Mouse (Mus musculus) CH12.LX (cell line): ENCODE measurements at regions not wholly inside any gene's neighbourhood (a gene's known extent, or its start where the extent isn't known, plus 50 kb on each side); places are given as distances from the start of the nearest gene placed in this dataset.

Experiments used
- DNase-seq: peaks from one replicate; pipeline ENCODE4 v3.0.0-alpha.2; 2013; ENCODE audit errors: extremely low read depth
- H3K27ac ChIP-seq: 2 replicates; pipeline ENCODE4 v1.5.1; 2012; ENCODE audit warnings: low read depth, mild to moderate bottlenecking, control low read depth, moderate library complexity; ENCODE audit not compliant: insufficient read depth
- H3K27me3 ChIP-seq: replicated peaks from 2 replicates; pipeline ENCODE3; 2012; ENCODE audit warnings: inconsistent platforms
- H3K36me3 ChIP-seq, 2 experiments: replicated peaks in 1 of 2; 2 replicates each; pipeline versions ENCODE3 to v1.6.1; 2012; ENCODE audit warnings: inconsistent platforms in 1 of 2, low read length in 1 of 2, mild to moderate bottlenecking in 1 of 2, mixed read lengths in 1 of 2, moderate library complexity in 1 of 2; ENCODE audit not compliant: control insufficient read depth in 1 of 2, insufficient read depth in 1 of 2
- H3K4me1 ChIP-seq, 2 experiments: 2 replicates each; pipeline ENCODE4 v1.6.1; 2012; ENCODE audit warnings: inconsistent platforms in 1 of 2, moderate library complexity in 1 of 2; ENCODE audit not compliant: insufficient read depth in 2 of 2, control insufficient read depth in 1 of 2
- H3K4me2 ChIP-seq: 2 replicates; pipeline ENCODE4 v1.6.1; 2012; ENCODE audit warnings: low read depth, mild to moderate bottlenecking, control low read depth; ENCODE audit not compliant: poor library complexity, insufficient read depth, severe bottlenecking
- H3K4me3 ChIP-seq, 3 experiments: fragments of 150-350 bp in 1 of 3; sonication (generic) in 1 of 3; replicated peaks in 1 of 3; 2 replicates each; pipeline versions ENCODE3 to v1.5.1; 2011 to 2012; ENCODE audit warnings: low read depth in 2 of 3, low read length in 2 of 3, mild to moderate bottlenecking in 2 of 3, moderate library complexity in 2 of 3, control low read depth in 1 of 3, improper control_type of control experiment in 1 of 3, inconsistent platforms in 1 of 3, mixed read lengths in 1 of 3; ENCODE audit not compliant: poor library complexity in 1 of 3
- H3K79me2 ChIP-seq: replicated peaks from 2 replicates; pipeline ENCODE4 v1.6.1; 2012; ENCODE audit warnings: mild to moderate bottlenecking, moderate library complexity; ENCODE audit not compliant: control insufficient read depth, poor library complexity, insufficient read depth, severe bottlenecking; ENCODE audit errors: extremely low read depth
- H3K9ac ChIP-seq: 2 replicates; pipeline ENCODE4 v1.6.1; 2012; ENCODE audit warnings: low read depth, mild to moderate bottlenecking, control low read depth, moderate library complexity; ENCODE audit not compliant: insufficient read depth
- H3K9me3 ChIP-seq: replicated peaks from 2 replicates; pipeline ENCODE3; 2012; ENCODE audit warnings: low read length, inconsistent platforms, mixed read lengths
- BHLHE40 ChIP-seq: IDR thresholded peaks from 2 replicates; pipeline ENCODE4 v1.6.1; 2011; ENCODE audit warnings: mild to moderate bottlenecking, low read depth, low read length, improper control_type of control experiment
- CHD2 ChIP-seq: IDR thresholded peaks from 2 replicates; pipeline ENCODE4 v1.6.1; 2011; ENCODE audit warnings: low read length, improper control_type of control experiment
- CTCF ChIP-seq, 2 experiments: IDR thresholded peaks in 1 of 2; conservative IDR thresholded peaks in 1 of 2; 2 replicates each; pipeline ENCODE4 v1.5.1; 2011 to 2012; ENCODE audit warnings: low read depth in 2 of 2, low read length in 2 of 2, improper control_type of control experiment in 1 of 2, inconsistent platforms in 1 of 2, mild to moderate bottlenecking in 1 of 2, moderate library complexity in 1 of 2
- E2F4 ChIP-seq: IDR thresholded peaks from 2 replicates; pipeline ENCODE4 v1.6.1; 2011; ENCODE audit warnings: low read depth, low read length, improper control_type of control experiment; ENCODE audit not compliant: insufficient replicate concordance
- EP300 ChIP-seq: IDR thresholded peaks from 2 replicates; pipeline ENCODE4 v1.6.1; 2011; ENCODE audit warnings: low read length, improper control_type of control experiment
- ETS1 ChIP-seq: conservative IDR thresholded peaks from 2 replicates; pipeline ENCODE4 v1.6.1; 2012; ENCODE audit warnings: low read depth, mild to moderate bottlenecking, inconsistent platforms, low read length, improper control_type of control experiment, moderate library complexity
- GABPA ChIP-seq: IDR thresholded peaks from 2 replicates; pipeline ENCODE4 v1.6.1; 2012; ENCODE audit warnings: low read depth, low read length, improper control_type of control experiment, inconsistent platforms; ENCODE audit not compliant: insufficient replicate concordance
- JUN ChIP-seq: IDR thresholded peaks from 2 replicates; pipeline ENCODE4 v1.6.1; 2011; ENCODE audit warnings: low read depth, mild to moderate bottlenecking, low read length, improper control_type of control experiment, moderate library complexity; ENCODE audit not compliant: insufficient read depth
- KAT2A ChIP-seq: IDR thresholded peaks from 2 replicates; pipeline ENCODE4 v1.6.1; 2012; ENCODE audit warnings: low read length, improper control_type of control experiment, inconsistent platforms; ENCODE audit not compliant: insufficient replicate concordance
- MAX ChIP-seq: IDR thresholded peaks from 2 replicates; pipeline ENCODE4 v1.6.1; 2011; ENCODE audit warnings: low read length, improper control_type of control experiment
- MAZ ChIP-seq: IDR thresholded peaks from 2 replicates; pipeline ENCODE4 v1.6.1; 2012; ENCODE audit warnings: low read depth, mild to moderate bottlenecking, inconsistent platforms, low read length, improper control_type of control experiment, moderate library complexity
- MEF2A ChIP-seq: IDR thresholded peaks from 2 replicates; pipeline ENCODE4 v1.6.1; 2014; ENCODE audit warnings: low read depth, mild to moderate bottlenecking, inconsistent platforms, low read length, improper control_type of control experiment, borderline replicate concordance
- MXI1 ChIP-seq: IDR thresholded peaks from 2 replicates; pipeline ENCODE4 v1.6.1; 2011; ENCODE audit warnings: mild to moderate bottlenecking, low read depth, low read length, improper control_type of control experiment
- MYC ChIP-seq: IDR thresholded peaks from 2 replicates; pipeline ENCODE4 v1.6.1; 2011; ENCODE audit warnings: low read depth, mild to moderate bottlenecking, improper control_type of control experiment, low read length
- NRF1 ChIP-seq: IDR thresholded peaks from 2 replicates; pipeline ENCODE4 v1.6.1; 2014; ENCODE audit warnings: low read depth, mild to moderate bottlenecking, inconsistent platforms, low read length, improper control_type of control experiment, moderate library complexity
- PAX5 ChIP-seq: IDR thresholded peaks from 2 replicates; pipeline ENCODE4 v1.6.1; 2012; ENCODE audit warnings: low read length, inconsistent platforms, mixed read lengths
- POLR2A ChIP-seq: IDR thresholded peaks from 2 replicates; pipeline ENCODE4 v1.6.1; 2011; ENCODE audit warnings: low read depth, mild to moderate bottlenecking, improper control_type of control experiment, low read length
- POLR2AphosphoS2 ChIP-seq: IDR thresholded peaks from 2 replicates; pipeline ENCODE4 v1.6.1; 2011; ENCODE audit warnings: low read depth, low read length, improper control_type of control experiment
- RAD21 ChIP-seq: IDR thresholded peaks from 2 replicates; pipeline ENCODE4 v1.6.1; 2011; ENCODE audit warnings: low read depth, mild to moderate bottlenecking, low read length, improper control_type of control experiment, moderate library complexity
- SIN3A ChIP-seq: IDR thresholded peaks from 2 replicates; pipeline ENCODE4 v1.6.1; 2012; ENCODE audit warnings: low read length, improper control_type of control experiment, inconsistent platforms
- SMC3 ChIP-seq: IDR thresholded peaks from 2 replicates; pipeline ENCODE4 v1.6.1; 2011; ENCODE audit warnings: low read depth, low read length, improper control_type of control experiment
- UBTF ChIP-seq: IDR thresholded peaks from 2 replicates; pipeline ENCODE4 v1.6.1; 2012; ENCODE audit warnings: low read depth, mild to moderate bottlenecking, inconsistent platforms, low read length, improper control_type of control experiment, moderate library complexity
- USF1 ChIP-seq: IDR thresholded peaks from 2 replicates; pipeline ENCODE4 v1.6.1; 2014; ENCODE audit warnings: low read depth, mild to moderate bottlenecking, inconsistent platforms, low read length, improper control_type of control experiment
- USF2 ChIP-seq: conservative IDR thresholded peaks from 2 replicates; pipeline ENCODE4 v1.6.1; 2011; ENCODE audit warnings: low read depth, low read length, improper control_type of control experiment
- ZC3H11A ChIP-seq: IDR thresholded peaks from 2 replicates; pipeline ENCODE4 v1.6.1; 2012; ENCODE audit warnings: low read depth, mild to moderate bottlenecking, inconsistent platforms, low read length, improper control_type of control experiment
- ZKSCAN1 ChIP-seq: IDR thresholded peaks from 2 replicates; pipeline ENCODE4 v1.6.1; 2012; ENCODE audit warnings: low read depth, inconsistent platforms, low read length, improper control_type of control experiment, borderline replicate concordance
- ZMIZ1 ChIP-seq: IDR thresholded peaks from 2 replicates; pipeline ENCODE4 v1.6.1; 2012; ENCODE audit warnings: low read depth, mild to moderate bottlenecking, inconsistent platforms, low read length, improper control_type of control experiment
- ZNF384 ChIP-seq: IDR thresholded peaks from 2 replicates; pipeline ENCODE4 v1.6.1; 2012; ENCODE audit warnings: low read depth, low read length, improper control_type of control experiment, inconsistent platforms
- dilution Hi-C: fragments of 300-500 bp; cut with MboI; formaldehyde crosslinking; loops from 2 replicates; pipeline ENCODE4 v1.14.3; 2020; ENCODE audit warnings: low sequenced_read_pairs; ENCODE audit not compliant: extremely low pct_unique_long_range_greater_than_20kb, extremely low pct_ligation_motif_present
- in situ Hi-C: fragments of 300-500 bp; cut with MboI; formaldehyde crosslinking; loops from 3 replicates; pipeline ENCODE4 v1.14.3; 2019; ENCODE audit warnings: low sequenced_read_pairs, low pct_ligation_motif_present, low pct_unique_long_range_greater_than_20kb, mixed read lengths

DNA sequence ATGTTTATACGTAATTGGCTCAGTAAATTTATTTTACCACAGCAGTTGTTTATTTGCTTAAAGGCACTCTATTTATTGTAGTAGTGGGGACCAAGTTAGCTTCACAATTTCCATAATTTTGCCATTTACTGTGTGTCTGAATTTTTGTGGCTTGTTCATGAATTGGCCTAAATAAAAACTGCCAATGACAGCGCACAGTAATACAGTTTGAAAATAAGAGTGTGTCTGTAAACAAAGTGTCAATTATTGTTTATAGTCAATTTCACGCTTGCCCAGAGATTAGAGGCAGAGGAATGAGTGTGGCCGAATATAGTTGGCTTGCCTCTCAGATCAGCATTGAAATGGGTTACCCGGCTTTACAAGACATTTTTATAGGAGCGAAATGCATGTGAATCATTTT lies 73.0 kb upstream of the Nrsn1 start:
- no peaks in the 10 kb centered on the region for H3K79me2 ChIP-seq
- no peaks in the 10 kb centered on the region for H3K27me3 ChIP-seq
- dilution Hi-C loops (no loop called here), in situ Hi-C loops (no loop called here)
- no peak overlapping the region for H3K27ac ChIP-seq
- TF ChIP-seq MYC (no peak), ZC3H11A (no peak), GABPA (no peak), USF2 (no peak), MAX (no peak), ETS1 (no peak), CTCF (conservative IDR thresholded peaks at IDR 0.05 in 1 of 2, IDR thresholded peaks at IDR 0.05 in 1 of 2; ENCODE audit: low read depth in 2 of 2, low read length in 2 of 2) (no peak), ZKSCAN1 (no peak), CHD2 (no peak), UBTF (no peak), MAZ (no peak), USF1 (no peak), PAX5 (no peak), E2F4 (no peak), MEF2A (no peak), POLR2AphosphoS2 (no peak), JUN (no peak), POLR2A (no peak), NRF1 (no peak)
- TF ChIP-seq, all 38 proteins: peak for 0
- Histone ChIP-seq H3K9ac (no peak overlapping the region), H3K9me3 (no peaks in the 10 kb centered on the region), H3K4me1 (no peaks in the 10 kb centered on the region), H3K4me2 (no peak overlapping the region), H3K4me3 (no peak overlapping the region), H3K36me3 (no peaks in the 10 kb centered on the region)
- no peak for DNase-seq

DNA sequence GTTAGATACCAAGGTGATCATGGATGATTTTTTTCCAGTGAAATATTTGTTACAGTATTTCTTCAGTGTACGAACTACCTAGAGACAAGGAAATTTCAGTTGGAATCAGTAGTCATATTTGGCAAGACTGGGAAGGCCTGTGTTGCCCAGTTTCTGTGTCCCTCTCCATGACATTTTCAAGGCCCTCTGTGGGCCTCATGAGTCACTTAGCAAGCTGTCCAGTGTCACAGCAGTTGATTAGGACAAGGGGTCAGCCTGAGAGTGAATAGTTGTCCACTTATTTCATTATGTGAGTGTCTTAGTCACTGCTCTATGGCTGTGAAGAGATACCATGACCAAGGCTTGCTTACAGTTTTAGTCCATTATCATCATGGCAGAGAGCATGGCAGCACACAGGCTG lies 71.5 kb upstream of the Nrsn1 start:
- DNase-seq, result no peak
- in situ Hi-C loops, result no loop called here

More for the DNA sequence above, 71.5 kb upstream of the Nrsn1 start:
- H3K4me3 ChIP-seq, result no peak overlapping the region
- no peaks in the 10 kb centered on the region for H3K9me3 ChIP-seq
- H3K4me2 ChIP-seq, result no peak overlapping the region
- no peak overlapping the region for H3K9ac ChIP-seq
- no peak overlapping the region for H3K27ac ChIP-seq
- H3K4me1 ChIP-seq, result no peaks in the 10 kb centered on the region
- H3K36me3 ChIP-seq, result no peaks in the 10 kb centered on the region
- no peaks in the 10 kb centered on the region for H3K79me2 ChIP-seq
- no peaks in the 10 kb centered on the region for H3K27me3 ChIP-seq
- dilution Hi-C loops, result no loop called here
- TF ChIP-seq BHLHE40 (no peak), PAX5 (no peak), KAT2A (no peak), ZKSCAN1 (no peak), USF1 (no peak), ZNF384 (no peak), ZMIZ1 (no peak), GABPA (no peak), RAD21 (no peak), POLR2AphosphoS2 (no peak), POLR2A (no peak), EP300 (no peak), E2F4 (no peak), CTCF (conservative IDR thresholded peaks at IDR 0.05 in 1 of 2, IDR thresholded peaks at IDR 0.05 in 1 of 2; ENCODE audit: low read depth in 2 of 2, low read length in 2 of 2) (no peak), SIN3A (no peak), MYC (no peak), MXI1 (no peak), SMC3 (no peak), UBTF (no peak)
